Mouse (Mus musculus) thymus, postnatal 36 days (tissue): Measurements from ENCODE around the gene Scn8a.

Experiments used
- DNase-seq, 2 experiments: peaks; one replicate each; pipeline ENCODE4 v3.0.0; 2022; ENCODE audit warnings: mixed read lengths in 2 of 2

Scn8a gene

GRCm38 (mm10) chr15:101075150-101075549 lies 205.5 kb downstream of the Scn8a start:
- DNase-seq: no peak

- no peak for DNase-seq
Observed at GRCm38 (mm10) chr15:101075656-101076055, 206.0 kb downstream of the Scn8a start.

DNA sequence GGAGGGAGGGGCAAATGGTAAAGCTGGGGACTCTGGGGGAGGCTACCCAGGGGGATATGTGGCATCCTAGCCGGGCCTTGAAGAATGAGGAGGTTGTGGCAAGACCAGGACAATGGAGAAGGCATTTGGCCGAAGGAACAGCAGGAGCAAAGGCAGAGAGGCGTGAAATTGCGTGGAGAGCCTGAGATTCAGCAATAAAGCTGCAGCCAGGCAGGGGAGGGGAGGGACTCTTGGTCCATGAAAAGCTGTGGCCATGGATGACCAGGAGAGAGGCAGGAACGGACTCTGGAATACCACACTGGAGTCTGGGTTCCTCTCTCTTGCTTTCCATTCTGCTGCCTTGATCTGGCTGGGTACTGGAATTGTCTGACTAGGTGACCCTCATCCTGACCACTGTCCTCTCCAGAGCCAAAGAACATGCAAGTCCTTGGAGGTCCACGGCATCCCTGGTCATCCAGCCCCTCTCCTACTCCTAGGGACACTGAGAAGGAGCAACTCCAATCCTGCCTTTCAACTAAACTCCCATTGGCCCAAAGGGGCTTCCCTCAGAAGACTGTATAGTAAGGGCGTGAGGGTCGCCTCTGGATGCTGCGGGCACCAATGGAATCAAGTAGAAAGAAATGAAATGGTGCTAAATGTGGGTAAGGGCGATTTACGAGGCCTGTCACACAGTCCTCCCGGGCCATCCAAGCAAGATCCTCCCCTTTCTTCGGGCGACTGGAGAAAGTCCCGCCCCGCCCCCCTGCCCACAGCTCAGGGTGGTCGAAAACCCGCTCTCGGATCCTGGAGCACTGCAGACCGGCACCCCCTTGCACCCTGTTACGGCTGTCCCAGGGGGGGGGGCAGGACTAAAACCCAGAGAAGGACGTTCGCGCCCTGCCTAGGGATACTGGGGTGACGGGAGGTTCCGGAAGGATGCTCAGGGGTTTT lies 206.7 kb downstream of the Scn8a start:
- DNase-seq: no peak

GRCm38 (mm10) chr15:101077001-101077812 lies 207.5 kb downstream of the Scn8a start:
- no peak for DNase-seq

DNA sequence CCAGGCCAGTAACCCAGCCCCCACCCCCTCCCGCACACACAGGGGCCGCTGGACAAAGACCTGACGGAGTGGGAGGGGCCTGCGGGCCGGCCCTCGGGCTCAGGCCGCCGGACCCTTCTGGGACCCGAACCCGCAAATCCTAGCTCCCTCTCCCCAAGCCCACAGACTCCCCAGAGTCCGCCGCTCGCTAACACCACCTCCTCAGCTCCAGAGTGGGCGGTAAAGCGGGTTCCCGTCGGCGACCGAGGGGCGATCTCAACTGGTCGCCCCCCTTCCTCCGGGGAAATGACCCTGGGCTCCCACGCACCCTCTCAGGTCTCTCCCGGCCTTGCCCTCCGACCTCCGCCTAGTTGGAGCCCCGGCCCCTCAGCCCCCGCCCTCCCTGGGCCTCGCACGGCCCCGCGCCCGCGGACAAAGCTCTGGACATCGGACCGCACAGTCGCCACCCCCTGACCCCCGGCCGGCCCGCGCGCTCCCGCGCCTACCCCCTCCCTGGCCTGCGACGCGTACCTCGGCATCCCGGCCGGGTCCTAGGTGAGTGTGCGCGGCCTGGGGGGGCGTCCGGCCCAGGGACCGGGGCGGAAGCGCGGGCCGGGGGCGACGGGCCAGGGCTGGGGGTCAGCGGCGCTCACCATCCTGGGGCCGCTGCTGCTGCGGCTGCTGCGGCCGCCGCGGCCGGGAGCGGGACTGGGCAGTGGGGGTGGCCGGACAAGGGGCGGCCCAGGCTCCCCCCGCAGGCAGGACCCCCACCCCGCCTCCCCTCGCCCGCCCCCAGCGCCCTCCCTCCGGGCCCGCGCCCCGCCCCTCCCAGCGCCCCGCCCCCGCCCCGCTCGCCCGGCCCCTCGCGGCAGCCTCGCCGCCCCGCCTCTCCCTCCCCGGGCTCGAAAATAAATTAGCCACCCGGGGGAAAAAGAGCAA lies 208.4 kb downstream of the Scn8a start, which contains the start of gene Fignl2:
TSS of gene Fignl2 (minus strand) at position 755 of the 918 bp plus-strand sequence.
- no peak for DNase-seq

DNA sequence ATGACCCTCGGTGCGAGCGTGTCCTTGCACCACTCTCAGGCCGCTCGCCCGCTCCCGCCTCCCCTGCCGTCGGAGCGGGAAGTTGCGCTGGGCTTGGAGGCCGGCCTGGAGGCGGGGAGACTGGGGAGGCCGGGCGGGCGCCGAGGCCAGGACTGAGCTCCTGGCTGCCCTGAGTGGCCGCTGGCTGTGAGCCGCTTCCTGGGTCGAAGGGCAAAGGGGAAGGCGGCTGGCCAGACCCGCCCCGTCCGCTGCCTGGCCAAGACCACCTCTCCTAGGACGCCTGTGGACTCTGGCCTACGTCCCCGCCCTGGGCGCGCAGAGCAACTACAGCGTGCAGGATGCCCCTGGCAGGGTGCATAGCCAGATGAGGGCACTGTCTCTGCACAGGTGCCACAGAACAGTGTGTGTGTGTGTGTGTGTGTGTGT lies 209.1 kb downstream of the Scn8a start:
- DNase-seq: peak in 1 of 2 experiments; percentile 14

- DNase-seq: no peak
Observed at GRCm38 (mm10) chr15:101080031-101080520, 210.4 kb downstream of the Scn8a start.

DNA sequence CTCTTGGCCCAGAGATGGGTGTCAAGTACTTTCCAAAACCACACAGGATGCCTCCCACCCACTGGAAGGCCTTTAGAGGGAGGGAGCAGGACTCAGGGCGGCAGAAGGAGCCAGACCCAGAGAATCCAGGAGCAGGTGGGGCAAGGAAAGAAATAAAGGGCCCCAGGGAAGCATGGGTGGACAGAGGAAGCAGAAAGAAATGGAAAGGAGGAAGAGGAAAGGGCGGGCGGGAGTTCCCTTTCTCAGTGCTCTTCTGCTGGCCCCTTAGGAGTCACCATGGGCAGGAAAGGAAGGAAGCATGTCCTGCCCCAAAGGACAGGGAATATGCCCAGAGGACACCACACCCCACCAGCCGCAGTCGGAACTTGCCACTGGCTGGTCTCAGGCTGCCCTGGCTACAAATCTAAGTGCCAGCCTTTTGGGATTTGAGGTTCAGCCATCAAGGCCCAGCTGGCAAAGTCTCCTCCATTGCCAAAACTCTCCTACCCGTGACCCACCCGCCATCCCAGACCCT lies 211.4 kb downstream of the Scn8a start:
- no peak for DNase-seq

DNA sequence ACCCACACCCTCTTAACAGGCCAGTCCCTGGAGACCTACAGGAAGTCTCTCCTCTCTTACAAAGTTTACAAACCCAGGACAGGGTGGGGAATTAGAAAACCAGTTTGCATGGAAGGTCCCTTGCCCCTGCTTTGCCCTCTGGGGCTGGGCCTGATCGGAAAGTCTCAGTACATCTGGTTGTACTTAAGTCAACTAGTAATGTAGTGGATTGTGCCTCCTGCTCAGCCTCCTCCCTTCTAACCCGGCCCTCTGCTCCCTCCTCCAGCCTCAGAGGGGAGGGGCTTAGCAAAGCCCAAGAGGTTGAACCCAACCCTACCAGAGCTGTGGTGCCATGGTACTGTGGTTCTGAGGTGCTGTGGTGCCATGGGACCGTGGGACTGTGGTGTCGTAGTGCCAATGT lies 212.6 kb downstream of the Scn8a start:
- DNase-seq: no peak

- DNase-seq: no peak
Observed at GRCm38 (mm10) chr15:101084499-101084898, 214.8 kb downstream of the Scn8a start.

DNA sequence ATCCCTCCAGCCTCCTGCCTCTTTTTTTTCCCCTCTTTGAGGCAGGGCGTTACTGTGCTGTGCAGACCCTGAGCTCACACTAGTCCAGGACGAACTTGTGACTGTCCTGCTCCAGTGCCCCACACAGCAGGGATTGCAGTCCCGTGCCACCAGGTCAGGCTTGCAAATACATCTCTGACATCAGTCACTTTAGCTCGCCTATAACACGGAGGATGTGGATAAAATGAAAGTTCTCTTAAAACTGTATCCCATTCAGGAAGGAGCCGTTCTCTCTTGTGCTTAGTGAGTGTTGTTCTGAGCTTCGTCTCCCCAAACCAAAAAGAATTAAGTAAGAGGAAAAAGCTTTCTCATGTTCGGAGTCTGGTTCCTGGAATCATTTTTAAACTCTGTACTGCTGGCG lies 216.8 kb downstream of the Scn8a start:
- no peak for DNase-seq

DNA sequence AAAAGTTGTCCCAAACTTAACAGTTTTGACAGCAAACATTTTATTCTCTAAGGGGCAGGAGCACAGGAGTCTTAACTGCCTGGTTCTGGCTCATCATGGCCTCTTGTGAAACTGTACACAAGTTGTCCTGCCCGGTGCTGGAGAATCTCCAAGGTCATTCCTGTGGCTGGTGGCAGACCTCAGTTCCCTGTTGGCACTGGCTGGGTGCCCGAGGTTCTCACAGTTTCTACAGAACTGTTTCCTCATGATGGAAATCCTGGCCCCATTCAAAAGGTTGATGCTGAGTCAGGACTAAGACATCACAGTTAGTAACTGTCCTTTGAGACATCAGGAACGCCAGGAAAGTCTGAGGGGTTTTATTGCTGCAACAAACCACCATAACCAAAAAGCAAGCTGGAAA lies 217.3 kb downstream of the Scn8a start:
- no peak for DNase-seq

DNA sequence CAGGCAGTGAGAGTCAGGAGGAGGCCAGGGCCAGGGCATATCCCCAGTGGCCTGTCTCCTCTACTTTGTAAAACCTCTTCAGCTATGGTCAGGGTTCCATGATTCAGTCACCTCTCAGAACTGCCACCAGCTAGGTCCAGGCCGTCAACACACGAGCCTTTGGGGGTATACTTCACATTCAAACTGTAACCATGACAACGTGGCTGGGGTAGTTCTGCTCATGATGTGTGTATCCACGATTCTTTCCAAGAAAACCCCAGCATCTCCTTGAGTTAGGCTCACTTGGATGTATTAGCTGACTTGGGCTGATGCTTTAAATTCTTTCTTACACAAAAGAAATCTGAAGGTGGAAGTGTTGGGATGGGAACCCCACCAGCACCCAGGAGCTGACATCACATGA lies 218.6 kb downstream of the Scn8a start:
- DNase-seq: no peak

GRCm38 (mm10) chr15:101091551-101091950 lies 221.9 kb downstream of the Scn8a start:
- DNase-seq: no peak

DNA sequence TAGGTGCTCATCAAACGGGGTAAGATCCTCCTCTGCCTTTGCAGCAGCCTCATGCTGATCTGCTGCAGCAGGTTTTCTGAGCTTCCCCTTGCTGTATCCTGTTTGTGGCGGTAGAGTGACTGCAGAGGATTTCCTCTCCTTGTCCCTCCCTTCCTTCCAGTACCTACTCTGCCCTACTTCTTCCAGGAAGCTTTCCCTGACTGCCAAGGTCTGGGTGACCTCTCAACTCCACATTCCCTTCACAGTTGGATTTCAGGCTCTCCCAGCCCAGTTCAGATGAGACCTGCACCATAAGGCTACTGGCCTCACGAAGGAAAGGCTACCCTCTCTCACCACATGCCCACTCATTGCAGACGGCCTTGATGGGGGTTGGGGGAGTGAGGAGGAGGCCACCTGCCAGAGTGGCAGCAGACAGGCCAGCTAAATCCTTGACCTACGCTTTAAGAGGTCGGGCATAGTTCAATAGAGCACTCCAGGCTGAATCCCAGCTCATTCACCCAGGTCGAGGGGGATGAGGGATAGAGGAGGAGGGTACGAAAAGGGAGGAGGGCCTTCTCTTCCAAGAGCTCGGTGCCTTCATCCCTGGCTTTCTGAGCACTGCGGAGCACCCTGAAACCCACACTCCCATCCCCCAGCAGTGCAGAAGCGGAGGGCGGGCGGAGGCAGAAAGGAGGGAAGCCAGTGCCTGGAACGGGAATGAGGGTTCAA lies 222.6 kb downstream of the Scn8a start:
- no peak for DNase-seq

DNA sequence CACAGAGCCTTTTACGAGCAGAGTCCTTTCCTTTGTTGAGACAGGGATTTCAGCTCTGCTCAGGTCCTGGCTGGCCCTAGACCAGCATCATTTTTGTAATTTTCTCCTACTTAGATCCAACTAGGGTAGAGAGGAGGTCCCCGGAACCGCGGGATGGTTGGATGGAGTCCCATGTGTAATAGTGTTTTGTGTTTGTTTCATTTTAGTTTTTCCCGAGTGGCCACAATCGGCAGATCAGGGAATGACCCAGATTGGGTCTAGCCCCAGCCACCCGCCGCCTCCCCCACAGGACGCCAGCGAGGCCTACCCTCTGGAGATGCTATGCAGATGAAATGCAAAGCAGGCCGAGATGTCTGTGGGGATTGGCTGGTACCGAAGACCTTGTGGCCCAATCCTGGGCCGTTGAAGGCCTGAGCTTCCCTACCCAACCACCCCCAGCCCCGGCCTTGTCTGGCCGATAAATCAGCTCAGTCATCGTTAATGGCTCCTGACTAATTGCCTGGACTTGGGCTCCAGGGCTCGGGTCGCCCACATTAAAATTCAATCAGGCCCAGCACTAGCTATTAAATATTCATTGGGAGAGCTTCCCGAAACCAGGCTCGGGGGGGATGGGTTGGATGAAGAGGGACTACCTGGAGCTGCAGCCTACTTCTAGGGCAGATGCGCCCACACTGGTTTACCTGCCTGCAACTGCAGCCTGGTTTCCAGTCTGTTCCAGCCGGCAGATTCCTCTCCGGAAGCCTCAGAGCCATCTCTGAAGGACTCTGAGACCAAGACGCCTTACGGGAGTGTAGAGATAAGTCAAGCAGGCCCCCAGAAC lies 223.4 kb downstream of the Scn8a start:
- no peak for DNase-seq

- no peak for DNase-seq
Observed at GRCm38 (mm10) chr15:101093988-101094387, 224.3 kb downstream of the Scn8a start.

- DNase-seq: no peak
Observed at GRCm38 (mm10) chr15:101094979-101095378, 225.3 kb downstream of the Scn8a start.

DNA sequence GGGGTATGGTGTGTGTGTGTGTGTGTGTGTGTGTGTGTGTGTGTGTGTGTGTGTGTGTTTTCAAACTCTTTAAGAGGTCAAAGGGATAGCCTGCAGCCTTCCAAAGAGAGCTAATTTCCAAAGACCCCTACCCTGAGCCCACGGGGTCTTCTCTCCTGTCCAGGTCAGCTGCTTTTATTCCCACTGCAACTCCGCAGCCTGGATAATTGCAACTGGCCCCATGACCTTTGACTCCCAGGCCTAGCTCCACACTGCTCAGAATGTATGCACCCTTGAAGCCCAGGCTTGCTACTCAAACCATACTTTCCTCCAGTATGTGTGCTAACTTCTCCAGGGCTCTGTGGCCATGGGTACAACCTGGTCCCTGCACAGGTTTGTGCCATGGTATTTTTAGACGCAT lies 225.7 kb downstream of the Scn8a start:
- DNase-seq: no peak
